Mouse (Mus musculus) liver, postnatal 0 days (tissue): ENCODE results near the gene Angptl6.

Experiments
- CTCF ChIP-seq: sonication (generic); IDR thresholded peaks from 2 replicates; pipeline ENCODE4 v1.5.1; 2016; ENCODE audit warnings: antibody characterized with exemption, low read depth
- EP300 ChIP-seq: IDR thresholded peaks from 2 replicates; pipeline ENCODE4 v1.6.1; 2016; ENCODE audit warnings: antibody characterized with exemption, low read depth, mild to moderate bottlenecking

DNA sequence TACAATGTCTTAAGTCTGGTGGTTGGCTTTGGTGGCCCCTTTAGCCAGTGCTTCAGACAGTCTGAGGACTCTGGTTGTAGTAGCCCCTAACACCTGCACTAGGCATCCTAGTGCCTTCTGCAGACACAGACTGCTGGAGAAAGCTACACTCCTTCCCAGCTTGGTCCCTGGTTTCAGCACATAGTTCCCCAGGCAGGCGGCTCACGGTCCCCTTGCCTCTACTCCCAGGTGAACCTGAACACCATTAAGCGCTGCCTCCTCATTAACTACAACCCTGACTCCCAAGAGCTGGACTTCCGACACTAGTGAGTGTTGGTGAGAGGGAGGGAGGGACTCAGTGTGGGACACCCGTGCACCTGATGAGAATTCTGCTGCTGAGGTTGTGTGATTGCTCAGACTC lies 10.9 kb upstream of the Angptl6 start:
- TF ChIP-seq CTCF (no peak), EP300 (no peak)
